Mouse (Mus musculus) testis, postnatal 10 days (tissue): ENCODE results near the gene H2-Q7.
"Not testable (repeated sequence)": the region's sequence is repeated elsewhere in the genome, so short reads cannot be mapped to it uniquely, and the experiment has no call there.

Experiments used
- DNase-seq: peaks from one replicate; pipeline ENCODE4 v3.0.0; 2021; ENCODE audit warnings: low spot score

The H2-Q7 gene

GRCm38 (mm10) chr17:35438885-35439284 is at the start of gene H2-Q7:
TSS of gene H2-Q7 (plus strand) at chr17:35439155.
- peak; percentile 83 for DNase-seq

- peak; percentile 64 for DNase-seq
Observed at GRCm38 (mm10) chr17:35389796-35390195, 49.2 kb upstream of the H2-Q7 start.

- not testable (repeated sequence) for DNase-seq
Observed at GRCm38 (mm10) chr17:35392671-35393070, 46.3 kb upstream of the H2-Q7 start.

GRCm38 (mm10) chr17:35393864-35394800 is 44.8 kb upstream of the H2-Q7 start:
- DNase-seq: peak; percentile 27

GRCm38 (mm10) chr17:35396956-35397355 is 42.0 kb upstream of the H2-Q7 start:
- peak; percentile 7 for DNase-seq

GRCm38 (mm10) chr17:35413057-35413456 is 25.9 kb upstream of the H2-Q7 start:
- not testable (repeated sequence) for DNase-seq

- not testable (repeated sequence) for DNase-seq
Observed at GRCm38 (mm10) chr17:35415273-35416129, 23.5 kb upstream of the H2-Q7 start.

GRCm38 (mm10) chr17:35418772-35419171 is 20.2 kb upstream of the H2-Q7 start:
- DNase-seq: peak; percentile 26

GRCm38 (mm10) chr17:35419564-35419963 is 19.4 kb upstream of the H2-Q7 start:
- DNase-seq: peak; percentile 33

GRCm38 (mm10) chr17:35420206-35420810 is 18.6 kb upstream of the H2-Q7 start:
- DNase-seq: peak; percentile 62

GRCm38 (mm10) chr17:35421331-35421730 is 17.6 kb upstream of the H2-Q7 start:
- peak; percentile 40 for DNase-seq

- DNase-seq: peak; percentile 36
Observed at GRCm38 (mm10) chr17:35422360-35422759, 16.6 kb upstream of the H2-Q7 start.

GRCm38 (mm10) chr17:35423131-35423810 is 15.7 kb upstream of the H2-Q7 start:
- peak; percentile 41 for DNase-seq

- DNase-seq: peak; percentile 33
Observed at GRCm38 (mm10) chr17:35424106-35424505, 14.8 kb upstream of the H2-Q7 start.

- DNase-seq: peak; percentile 64
Observed at GRCm38 (mm10) chr17:35424624-35425416, 14.1 kb upstream of the H2-Q7 start, which contains the start of gene H2-Q6. TSS of gene H2-Q6 (plus strand) at chr17:35424850.

GRCm38 (mm10) chr17:35425474-35425873 is 13.5 kb upstream of the H2-Q7 start:
- DNase-seq: peak; percentile 48

- DNase-seq: not testable (repeated sequence)
Observed at GRCm38 (mm10) chr17:35428883-35429282, 10.1 kb upstream of the H2-Q7 start.

GRCm38 (mm10) chr17:35430671-35431070 is 8.3 kb upstream of the H2-Q7 start:
- DNase-seq: not testable (repeated sequence)

- not testable (repeated sequence) for DNase-seq
Observed at GRCm38 (mm10) chr17:35432167-35432566, 6.8 kb upstream of the H2-Q7 start.

- DNase-seq: peak; percentile 56
Observed at GRCm38 (mm10) chr17:35434836-35435235, 4.1 kb upstream of the H2-Q7 start.

- peak; percentile 41 for DNase-seq
Observed at GRCm38 (mm10) chr17:35435577-35435976, 3.4 kb upstream of the H2-Q7 start.
